In genomic region chr13:43804648-43805047, GRCm38 (mm10) we compare ENCODE assay signal across 12 mouse cellular contexts. TPM values are rescaled to one million over a fixed set of nuclear protein-coding genes. Genes with fewer than 3 reads are reported as not detected.
DNase-seq lines count a peak whose midpoint lies in the region; ATAC-seq and TF ChIP-seq lines count a peak whose summit lies in the region.
"Had no signal": no experiment of that assay in that cellular context is flagged by ENCODE, and none has a peak within 500 bp of the region (broad histone marks: within the 10 kb centered on the region; RNA-seq: fewer than 3 reads in every experiment).

No protein-coding gene starts in this region.

- in situ Hi-C loops in ES-E14 (cut with MboI; ENCODE audit: low sequenced_read_pairs in 2 of 2, unreplicated experiment in 2 of 2) = no loop called here

- TF ChIP-seq POLR2A in heart, adult 2 months (IDR thresholded peaks at IDR 0.05; ENCODE audit: insufficient read depth, low read depth, low read length) = no peak

- no peak overlapping the region for H3K9ac ChIP-seq in heart, adult 2 months (ENCODE audit: low read depth, low read length)
- no peak overlapping the region for H3K9ac ChIP-seq in midbrain, embryonic 11.5 days (ENCODE audit: low read length)
- no peak overlapping the region for H3K9ac ChIP-seq in midbrain, embryonic 15.5 days
- H3K9ac ChIP-seq in ES-E14 (ENCODE audit: insufficient read depth, low read depth, low read length, poor library complexity, severe bottlenecking) = no peak overlapping the region

- ATAC-seq in midbrain, embryonic 11.5 days (ENCODE audit: low FRiP score) = no peak
- no peak for ATAC-seq in midbrain, embryonic 15.5 days (replicated peaks)

- no peak overlapping the region for H3K27ac ChIP-seq in heart, adult 2 months
- no peak overlapping the region for H3K27ac ChIP-seq in midbrain, embryonic 11.5 days (ENCODE audit: low read depth, low read length)
- no peak overlapping the region for H3K27ac ChIP-seq in midbrain, embryonic 15.5 days
- no peak overlapping the region for H3K27ac ChIP-seq in ES-E14 (ENCODE audit: insufficient read depth, low read depth, low read length, poor library complexity, severe bottlenecking)

- TF ChIP-seq EP300 in heart, adult 2 months (IDR thresholded peaks at IDR 0.05; ENCODE audit: insufficient read depth, low read depth, low read length) = no peak

- WGBS in heart, adult 2 months = 83% methylated on average over 3 of the region's 3 CpGs
- WGBS in midbrain, embryonic 11.5 days = 92% methylated on average over 3 of the region's 3 CpGs
- WGBS in midbrain, embryonic 15.5 days = 93% methylated on average over 3 of the region's 3 CpGs

- intact Hi-C loops in heart, adult 2 months (cut with DNase I) = no loop called here
- intact Hi-C loops in heart, postnatal 14 days (cut with DNase I) = no loop called here

- no peak overlapping the region for H3K4me2 ChIP-seq in midbrain, embryonic 11.5 days
- no peak overlapping the region for H3K4me2 ChIP-seq in midbrain, embryonic 15.5 days

- TF ChIP-seq CTCF in heart, adult 2 months (IDR thresholded peaks at IDR 0.05) = peak; percentile 43

- H3K79me2 ChIP-seq in heart, adult 2 months (replicated peaks; ENCODE audit: control insufficient read depth, insufficient read depth, low read length) = no peaks in the 10 kb centered on the region

- no peaks in the 10 kb centered on the region; the same call in none of the 2 replicates for H3K9me3 ChIP-seq in midbrain, embryonic 11.5 days (ENCODE audit: control insufficient read depth, low read length)
- H3K9me3 ChIP-seq in midbrain, embryonic 15.5 days = no peaks in the 10 kb centered on the region
- H3K9me3 ChIP-seq in ES-E14 (ENCODE audit: control insufficient read depth, insufficient read depth, low read depth, low read length) = no peaks in the 10 kb centered on the region

- H3K27me3 ChIP-seq in heart, adult 2 months (ENCODE audit: control insufficient read depth, insufficient read depth, low read length) = no peaks in the 10 kb centered on the region; the same call in 1 of the 2 replicates
- no peaks in the 10 kb centered on the region for H3K27me3 ChIP-seq in midbrain, embryonic 11.5 days (ENCODE audit: control insufficient read depth, insufficient read depth, low read length)
- no peaks in the 10 kb centered on the region; the same call in 1 of the 2 replicates for H3K27me3 ChIP-seq in midbrain, embryonic 15.5 days (replicated peaks)

- no peak for DNase-seq in heart, adult 2 months
- DNase-seq in heart, postnatal 14 days = no peak
- peak; percentile 72 for DNase-seq in midbrain, embryonic 11.5 days (ENCODE audit: low spot score, missing footprints)
- DNase-seq in ES-E14 (ENCODE audit: low read depth, low spot score) = no peak
- peak; percentile 32 for DNase-seq in retina, postnatal 1 day
- DNase-seq in right cerebral cortex, postnatal 36 days (ENCODE audit: low spot score in 2 of 2) = no peak
- no peak for DNase-seq in right cerebral cortex, adult 18-20 months
- DNase-seq: heart, postnatal 4 days; kidney, adult 9 months; spleen, adult 18-20 months; thymus, adult 18-20 months had no signal

- H3K4me3 ChIP-seq in heart, adult 2 months = no peak overlapping the region
- H3K4me3 ChIP-seq in midbrain, embryonic 11.5 days (ENCODE audit: low read depth, low read length) = no peak overlapping the region
- H3K4me3 ChIP-seq in midbrain, embryonic 15.5 days = no peak overlapping the region
- H3K4me3 ChIP-seq in ES-E14 (ENCODE audit: insufficient read depth in 1 of 2, low read depth in 1 of 2, low read length in 2 of 2, poor library complexity in 1 of 2, severe bottlenecking in 1 of 2) = no peak overlapping the region

- no peaks in the 10 kb centered on the region for H3K36me3 ChIP-seq in heart, adult 2 months (ENCODE audit: control insufficient read depth, insufficient read depth, low read length)
- H3K36me3 ChIP-seq in midbrain, embryonic 11.5 days (ENCODE audit: control insufficient read depth, insufficient read depth, low read length) = no peaks in the 10 kb centered on the region
- H3K36me3 ChIP-seq in midbrain, embryonic 15.5 days (replicated peaks) = no peaks in the 10 kb centered on the region
- H3K36me3 ChIP-seq in ES-E14 (ENCODE audit: control insufficient read depth, insufficient read depth, low read length, poor library complexity, severe bottlenecking) = no peaks in the 10 kb centered on the region

- peaks cover 4% of the 10 kb centered on the region for H3K4me1 ChIP-seq in heart, adult 2 months (ENCODE audit: control insufficient read depth, insufficient read depth, low read length)
- H3K4me1 ChIP-seq in midbrain, embryonic 11.5 days (ENCODE audit: control insufficient read depth, insufficient read depth, low read length) = peaks cover 11% of the 10 kb centered on the region
- peaks cover 13% of the 10 kb centered on the region for H3K4me1 ChIP-seq in midbrain, embryonic 15.5 days
- no peaks in the 10 kb centered on the region for H3K4me1 ChIP-seq in ES-E14 (ENCODE audit: control insufficient read depth in 2 of 2, insufficient read depth in 2 of 2, low read length in 2 of 2, poor library complexity in 1 of 2)

TF ChIP-seq in ES-E14, 5 proteins besides CTCF, POLR2A, EP300 and RAD21:
- TF ChIP-seq HCFC1 (IDR thresholded peaks at IDR 0.05; ENCODE audit: borderline replicate concordance, insufficient read depth, low read length) (no peak), ZC3H11A (IDR thresholded peaks at IDR 0.05; ENCODE audit: borderline replicate concordance, low read depth, low read length) (0 out of 2 replicates have a peak, but pooled peaks have one; percentile 1), ZNF384 (IDR thresholded peaks at IDR 0.05; ENCODE audit: low read depth, low read length) (peak; percentile 95)

RNA-seq across cellular contexts. Expression of gene Cd83, which starts 20.1 kb away (rescaled TPM):
- 1 to 10 TPM; 2.4 to 2.8 TPM for total RNA-seq in heart, adult 2 months (2021)
- 3.2 and 4.3 TPM in 2 replicates for polyA plus RNA-seq in heart, adult 2 months (2012; rRNA removed)
- total RNA-seq in heart, postnatal 14 days (2021) = 1 to 10 TPM; 3.2 to 5.3 TPM
- 6.0 and 7.1 TPM in 2 replicates for polyA plus RNA-seq in midbrain, embryonic 11.5 days (2014; fragmentation: Nextera tagmentation; extraction: Ambion mirVana)
- 20.3 and 20.4 TPM in 2 replicates for polyA plus RNA-seq in midbrain, embryonic 15.5 days (2015; fragmentation: Nextera tagmentation; extraction: Ambion mirVana)
- total RNA-seq in ES-E14 (2012; rRNA removed) = 0.26 and 0.76 TPM in 2 replicates

Comparison
In these comparisons a context has a peak if more than half of its experiments do, and no peak if none do; other contexts are left out.
1. DNase-seq: peak in midbrain, embryonic 11.5 days (single experiment) and retina, postnatal 1 day (single experiment); none in heart, adult 2 months (0 of 2), heart, postnatal 14 days (0 of 2), ES-E14 (single experiment), right cerebral cortex, postnatal 36 days (0 of 2) and right cerebral cortex, adult 18-20 months (single experiment).